Mouse (Mus musculus): ENCODE measurements around the gene Nt5c2.

DNA sequence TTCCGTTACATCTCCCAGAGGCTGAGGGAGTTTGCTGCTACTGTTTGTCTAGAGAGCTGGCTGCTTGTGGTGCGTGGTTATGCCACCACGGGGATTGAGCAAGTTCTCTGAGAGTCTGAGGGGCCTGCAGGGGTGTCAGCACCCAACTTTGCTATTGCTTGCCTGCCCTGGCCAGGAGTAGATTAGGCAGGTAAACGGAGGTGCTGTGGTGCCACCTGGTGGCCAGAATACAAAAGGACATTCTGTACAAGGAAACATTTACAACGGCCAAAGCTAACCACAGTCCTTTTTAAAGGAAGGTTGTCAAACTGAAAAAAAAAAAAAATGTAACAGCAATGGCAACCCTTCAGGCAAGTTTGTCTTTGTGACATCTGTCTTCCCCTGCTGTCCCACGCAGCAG lies 145.4 kb downstream of the Nt5c2 start:
- TF ChIP-seq POLR2A (IDR thresholded peaks at IDR 0.05; ENCODE audit: low read depth, low read length) (no peak), CTCF (IDR thresholded peaks at IDR 0.05; ENCODE audit: borderline replicate concordance, insufficient read depth, low read length) (peak; percentile 83; the same call in 1 of the 2 replicates)
